Mouse (Mus musculus) ES-Bruce4 (cell line): ENCODE measurements at regions not wholly inside any gene's neighbourhood (a gene's known extent, or its start where the extent isn't known, plus 50 kb on each side); places are given as distances from the start of the nearest gene placed in this dataset.

Experiments
- H3K27ac ChIP-seq: 2 replicates; pipeline ENCODE4 v1.5.1; 2012; ENCODE audit warnings: low read length, inconsistent platforms; ENCODE audit not compliant: insufficient read depth
- H3K27me3 ChIP-seq: 2 replicates; pipeline ENCODE4 v1.6.1; 2012; ENCODE audit warnings: mild to moderate bottlenecking, low read length, inconsistent platforms; ENCODE audit not compliant: control insufficient read depth, poor library complexity, insufficient read depth, severe bottlenecking
- H3K36me3 ChIP-seq: 2 replicates; pipeline ENCODE4 v1.6.1; 2012; ENCODE audit warnings: inconsistent platforms, mild to moderate bottlenecking, low read length, moderate library complexity; ENCODE audit not compliant: control insufficient read depth, poor library complexity, insufficient read depth, severe bottlenecking
- H3K4me1 ChIP-seq: one replicate; pipeline ENCODE4 v1.8.1; 2011; ENCODE audit warnings: low read length; ENCODE audit not compliant: control insufficient read depth, insufficient read depth
- H3K4me3 ChIP-seq: 2 replicates; pipeline ENCODE4 v1.5.1; 2011; ENCODE audit warnings: low read depth, mild to moderate bottlenecking, low read length
- H3K9ac ChIP-seq: 2 replicates; pipeline ENCODE4 v1.6.1; 2012; ENCODE audit warnings: low read depth, mild to moderate bottlenecking, inconsistent platforms; ENCODE audit not compliant: poor library complexity, severe bottlenecking
- H3K9me3 ChIP-seq: replicated peaks from 2 replicates; pipeline ENCODE4 v1.6.1; 2012; ENCODE audit warnings: mild to moderate bottlenecking, low read length, inconsistent platforms; ENCODE audit not compliant: control insufficient read depth, poor library complexity, insufficient read depth, severe bottlenecking
- CTCF ChIP-seq: IDR thresholded peaks from one replicate; pipeline ENCODE4 v1.8.1; 2011; ENCODE audit warnings: low read depth, low read length
- EP300 ChIP-seq: IDR thresholded peaks from 2 replicates; pipeline ENCODE4 v1.6.1; 2011; ENCODE audit warnings: low read depth, low read length; ENCODE audit not compliant: insufficient read depth
- POLR2A ChIP-seq: IDR thresholded peaks from one replicate; pipeline ENCODE4 v1.8.1; 2011; ENCODE audit warnings: low read length; ENCODE audit not compliant: insufficient read depth

GRCm38 (mm10) chr8:116383495-116384417 is 121.0 kb upstream of the Dynlrb2 start:
- Histone ChIP-seq H3K36me3 (no peaks in the 10 kb centered on the region), H3K9ac (no peak overlapping the region), H3K27ac (no peak overlapping the region), H3K27me3 (peaks cover 2% of the 10 kb centered on the region; the same call in 1 of the 2 replicates), H3K4me1 (no peaks in the 10 kb centered on the region), H3K4me3 (no peak overlapping the region), H3K9me3 (0 out of 2 replicates have a peak, but pooled peaks cover 4% of the 10 kb centered on the region)
- TF ChIP-seq POLR2A = no peak
- TF ChIP-seq CTCF = no peak
- TF ChIP-seq EP300 = no peak

GRCm38 (mm10) chr8:116383036-116383435 is 121.7 kb upstream of the Dynlrb2 start:
- no peak for TF ChIP-seq EP300
- no peak for TF ChIP-seq CTCF
- TF ChIP-seq POLR2A = no peak
- Histone ChIP-seq H3K36me3 (no peaks in the 10 kb centered on the region), H3K27ac (no peak overlapping the region), H3K4me3 (no peak overlapping the region), H3K9ac (no peak overlapping the region), H3K27me3 (peaks cover 2% of the 10 kb centered on the region; the same call in 1 of the 2 replicates), H3K9me3 (no peaks in the 10 kb centered on the region), H3K4me1 (no peaks in the 10 kb centered on the region)

- H3K4me3 ChIP-seq = no peak overlapping the region
- no peaks in the 10 kb centered on the region for H3K36me3 ChIP-seq
- H3K27ac ChIP-seq = no peak overlapping the region
- no peaks in the 10 kb centered on the region for H3K27me3 ChIP-seq
- TF ChIP-seq POLR2A = no peak
- no peak for TF ChIP-seq CTCF
- no peak for TF ChIP-seq EP300
- H3K9ac ChIP-seq = no peak overlapping the region
- H3K4me1 ChIP-seq = no peaks in the 10 kb centered on the region
- H3K9me3 ChIP-seq = peaks cover 4% of the 10 kb centered on the region
Measured at GRCm38 (mm10) chr8:116380601-116381000, 124.2 kb upstream of the Dynlrb2 start.

- no peak for TF ChIP-seq CTCF
- no peak for TF ChIP-seq EP300
- no peak for TF ChIP-seq POLR2A
- Histone ChIP-seq H3K36me3 (no peaks in the 10 kb centered on the region), H3K4me1 (no peaks in the 10 kb centered on the region), H3K9ac (no peak overlapping the region), H3K27ac (no peak overlapping the region), H3K27me3 (no peaks in the 10 kb centered on the region), H3K4me3 (no peak overlapping the region), H3K9me3 (peaks cover 4% of the 10 kb centered on the region)
Measured at GRCm38 (mm10) chr8:116379851-116380250, 124.9 kb upstream of the Dynlrb2 start.

GRCm38 (mm10) chr8:116375758-116376157 is 129.0 kb upstream of the Dynlrb2 start:
- TF ChIP-seq CTCF (no peak), POLR2A (no peak), EP300 (no peak)
- H3K4me3 ChIP-seq = no peak overlapping the region
- H3K9ac ChIP-seq = no peak overlapping the region
- H3K36me3 ChIP-seq = no peaks in the 10 kb centered on the region
- no peaks in the 10 kb centered on the region for H3K4me1 ChIP-seq
- no peak overlapping the region for H3K27ac ChIP-seq
- peaks cover 4% of the 10 kb centered on the region for H3K9me3 ChIP-seq
- H3K27me3 ChIP-seq = no peaks in the 10 kb centered on the region

- TF ChIP-seq POLR2A = no peak
- peak; percentile 74 for TF ChIP-seq CTCF
- no peak for TF ChIP-seq EP300
Measured at GRCm38 (mm10) chr8:116373063-116373462, 131.7 kb upstream of the Dynlrb2 start.

More at GRCm38 (mm10) chr8:116373063-116373462, 131.7 kb upstream of the Dynlrb2 start:
- no peak overlapping the region for H3K27ac ChIP-seq
- no peaks in the 10 kb centered on the region for H3K36me3 ChIP-seq
- no peak overlapping the region for H3K9ac ChIP-seq
- H3K9me3 ChIP-seq = peaks cover 4% of the 10 kb centered on the region
- H3K27me3 ChIP-seq = no peaks in the 10 kb centered on the region
- H3K4me3 ChIP-seq = no peak overlapping the region
- peaks cover 1% of the 10 kb centered on the region for H3K4me1 ChIP-seq
